Mouse (Mus musculus) lung, postnatal 0 days (tissue): ENCODE data around the gene Sema4g.

Experiments
- CTCF ChIP-seq: IDR thresholded peaks from 2 replicates; pipeline ENCODE4 v1.5.1; 2016; ENCODE audit warnings: antibody characterized with exemption, mild to moderate bottlenecking
- EP300 ChIP-seq: IDR thresholded peaks from 2 replicates; pipeline ENCODE4 v1.6.1; 2016; ENCODE audit warnings: antibody characterized with exemption, mild to moderate bottlenecking, control low read depth

DNA sequence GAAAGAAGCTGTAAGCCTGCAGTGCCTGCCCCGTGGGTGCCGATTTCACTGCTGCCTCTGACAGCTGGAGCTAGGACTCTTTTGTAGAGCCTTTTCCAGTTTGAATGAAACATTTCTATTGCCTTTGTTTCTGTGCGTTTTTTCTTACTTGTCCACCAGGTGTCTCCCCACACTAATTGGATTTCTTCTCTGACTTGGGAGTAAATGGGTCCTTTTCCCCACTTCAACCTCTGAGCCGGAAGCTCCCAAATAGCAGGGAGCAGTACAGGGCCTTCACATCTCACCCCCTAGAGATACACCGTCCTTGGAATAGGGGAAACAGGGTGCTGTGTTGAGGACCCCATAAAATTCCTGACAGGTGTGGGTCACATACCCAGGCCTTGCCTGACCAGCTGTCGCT is 23.7 kb downstream of the Sema4g start:
- TF ChIP-seq CTCF (peak; percentile 80), EP300 (no peak)
